In genomic region chr10:116288130-116288529, GRCm38 (mm10) we compare ENCODE assay signal across 11 mouse cellular contexts. TPM values are rescaled to one million over a fixed set of nuclear protein-coding genes. Genes with fewer than 3 reads are reported as not detected.
DNase-seq lines count a peak whose midpoint lies in the region; ATAC-seq and TF ChIP-seq lines count a peak whose summit lies in the region.
"Had no signal": no experiment of that assay in that cellular context is flagged by ENCODE, and none has a peak within 500 bp of the region (broad histone marks: within the 10 kb centered on the region; RNA-seq: fewer than 3 reads in every experiment).

No protein-coding gene starts in this region.

- no peaks in the 10 kb centered on the region; the same call in 1 of the 2 replicates for H3K79me2 ChIP-seq in heart, adult 2 months (replicated peaks; ENCODE audit: control insufficient read depth, insufficient read depth, low read length)

- peak; percentile 57 to 75 for DNase-seq in heart, adult 2 months
- peak; percentile 56 to 77 for DNase-seq in heart, adult 9 months (ENCODE audit: low spot score in 2 of 2)
- peak; percentile 74 for DNase-seq in kidney, postnatal 14 days
- DNase-seq in lung, postnatal 36 days, result peak; percentile 80
- no peak for DNase-seq in thymus, adult 2 months
- DNase-seq in spleen, postnatal 14 days (ENCODE audit: low spot score in 2 of 2), result no peak
- DNase-seq: right cerebral cortex, postnatal 25 days had no signal

- no peak overlapping the region for H3K9ac ChIP-seq in heart, adult 2 months (ENCODE audit: low read depth, low read length)
- H3K9ac ChIP-seq in heart, embryonic 11.5 days (ENCODE audit: low read depth, low read length), result no peak overlapping the region
- H3K9ac ChIP-seq in midbrain, embryonic 16.5 days (ENCODE audit: low read depth, low read length), result no peak overlapping the region
- H3K9ac ChIP-seq: embryonic facial prominence, embryonic 15.5 days had no signal

- no peaks in the 10 kb centered on the region for H3K9me3 ChIP-seq in heart, embryonic 11.5 days (replicated peaks; ENCODE audit: control insufficient read depth, low read length)
- no peaks in the 10 kb centered on the region for H3K9me3 ChIP-seq in midbrain, embryonic 16.5 days (replicated peaks; ENCODE audit: control insufficient read depth, low read length, poor library complexity, severe bottlenecking)
- H3K9me3 ChIP-seq: embryonic facial prominence, embryonic 15.5 days; hindbrain, embryonic 10.5 days had no signal

- ATAC-seq in heart, embryonic 11.5 days (replicated peaks; ENCODE audit: insufficient number of reproducible peaks, low FRiP score, low TSS enrichment), result no peak
- no peak for ATAC-seq in midbrain, embryonic 16.5 days

- no peaks in the 10 kb centered on the region; the same call in 1 of the 2 replicates for H3K27me3 ChIP-seq in heart, adult 2 months (ENCODE audit: control insufficient read depth, insufficient read depth, low read length)
- H3K27me3 ChIP-seq in heart, embryonic 11.5 days (ENCODE audit: control insufficient read depth, insufficient read depth, low read length), result no peaks in the 10 kb centered on the region
- no peaks in the 10 kb centered on the region for H3K27me3 ChIP-seq in thymus, adult 2 months (ENCODE audit: control insufficient read depth, insufficient read depth, low read length)
- no peaks in the 10 kb centered on the region for H3K27me3 ChIP-seq in midbrain, embryonic 16.5 days (ENCODE audit: control insufficient read depth, insufficient read depth, low read depth, low read length)
- H3K27me3 ChIP-seq: embryonic facial prominence, embryonic 15.5 days had no signal

- TF ChIP-seq EP300 in heart, adult 2 months (IDR thresholded peaks at IDR 0.05; ENCODE audit: insufficient read depth, low read depth, low read length), result peak; percentile 94

- H3K4me1 ChIP-seq in heart, adult 2 months (ENCODE audit: control insufficient read depth, insufficient read depth, low read length), result peaks cover 22% of the 10 kb centered on the region
- H3K4me1 ChIP-seq in heart, embryonic 11.5 days (ENCODE audit: control insufficient read depth, insufficient read depth, low read length), result peaks cover 7% of the 10 kb centered on the region
- H3K4me1 ChIP-seq in thymus, adult 2 months (replicated peaks; ENCODE audit: control insufficient read depth, insufficient read depth, low read length), result no peaks in the 10 kb centered on the region
- no peaks in the 10 kb centered on the region for H3K4me1 ChIP-seq in midbrain, embryonic 16.5 days (ENCODE audit: control insufficient read depth, insufficient read depth, low read length)
- H3K4me1 ChIP-seq: embryonic facial prominence, embryonic 15.5 days; hindbrain, embryonic 10.5 days had no signal

- TF ChIP-seq POLR2A in heart, adult 2 months (IDR thresholded peaks at IDR 0.05; ENCODE audit: insufficient read depth, low read depth, low read length), result peak; percentile 43; the same call in 1 of the 2 replicates
- TF ChIP-seq POLR2A in thymus, adult 2 months (IDR thresholded peaks at IDR 0.05; ENCODE audit: control insufficient read depth, extremely low read depth, insufficient read depth, low read length, poor library complexity), result no peak

- TF ChIP-seq CTCF in heart, adult 2 months (IDR thresholded peaks at IDR 0.05), result no peak
- no peak for TF ChIP-seq CTCF in thymus, adult 2 months (IDR thresholded peaks at IDR 0.05; ENCODE audit: borderline replicate concordance, control insufficient read depth, extremely low read depth, insufficient read depth, low read length, poor library complexity)

- WGBS in heart, adult 2 months, result 29% methylated on average over 9 of the region's 9 CpGs
- 21% methylated on average over 9 of the region's 9 CpGs for WGBS in heart, embryonic 11.5 days (ENCODE audit: insufficient replicate concordance)
- WGBS in thymus, adult 2 months, result 7% methylated on average over 9 of the region's 9 CpGs
- 83% methylated on average over 9 of the region's 9 CpGs for WGBS in midbrain, embryonic 16.5 days

- intact Hi-C loops in heart, adult 2 months (cut with DNase I), result loop anchor here (1.0 to 2.0 kb wide), 2 partner anchors 13 to 21 kb away; no protein-coding TSS in a partner anchor

- H3K27ac ChIP-seq in heart, adult 2 months, result peak overlapping the region; percentile 76
- no peak overlapping the region for H3K27ac ChIP-seq in heart, embryonic 11.5 days (ENCODE audit: low read depth, low read length)
- no peak overlapping the region for H3K27ac ChIP-seq in thymus, adult 2 months (ENCODE audit: control insufficient read depth, insufficient read depth, low read length)
- H3K27ac ChIP-seq in midbrain, embryonic 16.5 days (ENCODE audit: low read length), result no peak overlapping the region
- H3K27ac ChIP-seq: embryonic facial prominence, embryonic 15.5 days; hindbrain, embryonic 10.5 days had no signal

- H3K4me3 ChIP-seq in heart, adult 2 months, result no peak overlapping the region
- H3K4me3 ChIP-seq in heart, embryonic 11.5 days (ENCODE audit: low read depth, low read length), result no peak overlapping the region
- H3K4me3 ChIP-seq in thymus, adult 2 months (ENCODE audit: control insufficient read depth, insufficient read depth, low read length), result no peak overlapping the region
- H3K4me3 ChIP-seq in midbrain, embryonic 16.5 days (ENCODE audit: low read depth, low read length), result no peak overlapping the region
- H3K4me3 ChIP-seq: embryonic facial prominence, embryonic 15.5 days; hindbrain, embryonic 10.5 days had no signal

- peaks cover 27% of the 10 kb centered on the region for H3K36me3 ChIP-seq in heart, adult 2 months (ENCODE audit: control insufficient read depth, insufficient read depth, low read length)
- no peaks in the 10 kb centered on the region for H3K36me3 ChIP-seq in heart, embryonic 11.5 days (ENCODE audit: control insufficient read depth, insufficient read depth, low read length)
- no peaks in the 10 kb centered on the region for H3K36me3 ChIP-seq in thymus, adult 2 months (ENCODE audit: control insufficient read depth, insufficient read depth, low read length)
- no peaks in the 10 kb centered on the region for H3K36me3 ChIP-seq in midbrain, embryonic 16.5 days (ENCODE audit: control insufficient read depth, insufficient read depth, low read length)
- H3K36me3 ChIP-seq: embryonic facial prominence, embryonic 15.5 days; hindbrain, embryonic 10.5 days had no signal

- H3K4me2 ChIP-seq in heart, embryonic 11.5 days, result no peak overlapping the region
- no peak overlapping the region for H3K4me2 ChIP-seq in midbrain, embryonic 16.5 days (ENCODE audit: low read length)
- H3K4me2 ChIP-seq: embryonic facial prominence, embryonic 15.5 days had no signal

RNA-seq across cellular contexts. Expression of gene Ptprb, which starts 12.8 kb away (rescaled TPM):
- 10 to 100 TPM; 63.1 to 66.3 TPM for total RNA-seq in heart, adult 2 months (2021)
- polyA plus RNA-seq in heart, adult 2 months (2012; rRNA removed), result 14.8 and 25.1 TPM in 2 replicates
- polyA plus RNA-seq in heart, embryonic 11.5 days (2014; fragmentation: Nextera tagmentation; extraction: Ambion mirVana), result 8.3 and 9.1 TPM in 2 replicates
- polyA plus RNA-seq in thymus, adult 2 months (2012; rRNA removed), result 1.6 and 1.8 TPM in 2 replicates
- 3.4 and 3.5 TPM in 2 replicates for polyA plus RNA-seq in midbrain, embryonic 16.5 days (2015; fragmentation: Nextera tagmentation; extraction: Ambion mirVana)

Comparison
In these comparisons a context has a peak if more than half of its experiments do, and no peak if none do; other contexts are left out.
1. DNase-seq: peak in heart, adult 2 months (2 of 2), heart, adult 9 months (2 of 2), kidney, postnatal 14 days (single experiment) and lung, postnatal 36 days (single experiment); none in thymus, adult 2 months (single experiment) and spleen, postnatal 14 days (0 of 2).